Mouse (Mus musculus) liver, adult (tissue): ENCODE measurements around the gene Nhsl1.

Experiments
- GATA4 ChIP-seq: IDR thresholded peaks from 2 replicates; pipeline ENCODE4 v1.6.1; 2014; ENCODE audit warnings: mild to moderate bottlenecking, low read length; ENCODE audit not compliant: insufficient replicate concordance

The Nhsl1 gene

GRCm38 (mm10) chr10:18334176-18334575 lies 15.4 kb downstream of the Nhsl1 start:
- TF ChIP-seq GATA4, result no peak

- TF ChIP-seq GATA4, result no peak
Observed at GRCm38 (mm10) chr10:18334734-18335133, 15.9 kb downstream of the Nhsl1 start.

- no peak for TF ChIP-seq GATA4
Observed at GRCm38 (mm10) chr10:18337725-18338124, 18.9 kb downstream of the Nhsl1 start.

GRCm38 (mm10) chr10:18339386-18339785 lies 20.6 kb downstream of the Nhsl1 start:
- TF ChIP-seq GATA4, result no peak

- TF ChIP-seq GATA4, result no peak
Observed at GRCm38 (mm10) chr10:18340930-18341329, 22.1 kb downstream of the Nhsl1 start.

GRCm38 (mm10) chr10:18341444-18342196 lies 22.8 kb downstream of the Nhsl1 start:
- no peak for TF ChIP-seq GATA4

- no peak for TF ChIP-seq GATA4
Observed at GRCm38 (mm10) chr10:18347231-18347630, 28.4 kb downstream of the Nhsl1 start.

- no peak for TF ChIP-seq GATA4
Observed at GRCm38 (mm10) chr10:18350781-18351180, 32.0 kb downstream of the Nhsl1 start.

GRCm38 (mm10) chr10:18352937-18353336 lies 34.2 kb downstream of the Nhsl1 start:
- no peak for TF ChIP-seq GATA4

- TF ChIP-seq GATA4, result no peak
Observed at GRCm38 (mm10) chr10:18354103-18354502, 35.3 kb downstream of the Nhsl1 start.

- TF ChIP-seq GATA4, result no peak
Observed at GRCm38 (mm10) chr10:18356461-18356860, 37.7 kb downstream of the Nhsl1 start.

GRCm38 (mm10) chr10:18357212-18357611 lies 38.4 kb downstream of the Nhsl1 start:
- TF ChIP-seq GATA4, result no peak

GRCm38 (mm10) chr10:18358461-18358860 lies 39.7 kb downstream of the Nhsl1 start:
- TF ChIP-seq GATA4, result no peak

- TF ChIP-seq GATA4, result no peak
Observed at GRCm38 (mm10) chr10:18360175-18360574, 41.4 kb downstream of the Nhsl1 start.

GRCm38 (mm10) chr10:18365432-18365831 lies 46.6 kb downstream of the Nhsl1 start:
- no peak for TF ChIP-seq GATA4

- TF ChIP-seq GATA4, result no peak
Observed at GRCm38 (mm10) chr10:18366697-18367096, 47.9 kb downstream of the Nhsl1 start.

GRCm38 (mm10) chr10:18368111-18368510 lies 49.3 kb downstream of the Nhsl1 start:
- TF ChIP-seq GATA4, result no peak
